ENCODE assay signal across 16 mouse cellular contexts in the genomic region with DNA sequence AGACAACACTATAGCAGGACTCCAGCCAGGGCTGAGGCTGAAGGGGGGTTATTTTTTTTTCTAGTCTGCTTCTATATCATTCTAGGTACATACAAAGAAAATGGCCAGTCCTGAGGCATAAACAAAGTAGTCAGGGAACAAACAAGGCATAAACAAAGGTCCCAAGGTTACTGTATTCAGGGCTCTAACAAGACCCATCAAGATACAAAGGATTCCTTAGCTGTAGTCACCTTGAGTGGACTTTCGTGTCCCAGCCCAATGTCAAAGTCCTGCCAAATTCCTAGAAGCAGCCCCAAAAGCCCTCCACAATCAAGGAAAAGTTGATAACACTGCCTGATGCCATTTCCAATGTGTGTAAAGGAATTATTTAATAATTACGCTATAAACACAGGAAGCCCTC.
DNase-seq lines count a peak whose midpoint lies in the region.
"Had no signal": no experiment of that assay in that cellular context is flagged by ENCODE, and none has a peak within 500 bp of the region (broad histone marks: within the 10 kb centered on the region; RNA-seq: fewer than 3 reads in every experiment).

No protein-coding gene starts in this region.

- DNase-seq in ES-CJ7 (ENCODE audit: low read depth, low spot score) (peak; percentile 46), ZHBTc4 (ENCODE audit: low read depth, low spot score) (peak; percentile 55)
- DNase-seq in kidney, adult 11 months: no peak
- DNase-seq in embryo, embryonic 10 days (ENCODE audit: low spot score): no peak
- DNase-seq: adrenal gland, adult 2 months; adrenal gland, adult 8-10 months; adrenal gland, postnatal 10 days; adrenal gland, postnatal 14 days; adrenal gland, postnatal 25 days; adrenal gland, postnatal 36 days; B cell, adult 2 months; cerebellum, adult 11 months; cerebellum, adult 11-12 months; cerebellum, adult 18-20 months; cerebellum, adult 2 months; cerebellum, adult 8-10 months had no signal

Comparison
In these comparisons a context has a peak if more than half of its experiments do, and no peak if none do; other contexts are left out.
1. DNase-seq: peak in ES-CJ7 (single experiment) and ZHBTc4 (single experiment); none in kidney, adult 11 months (single experiment) and embryo, embryonic 10 days (single experiment).